Mouse (Mus musculus) monocyte, adult 2 months (primary cell): ENCODE measurements at regions not wholly inside any gene's neighbourhood (a gene's known extent, or its start where the extent isn't known, plus 50 kb on each side); places are given as distances from the start of the nearest gene placed in this dataset.

ENCODE experiments used
- DNase-seq, 2 experiments: peaks; one replicate each; pipeline ENCODE4 v3.0.0; 2022; ENCODE audit warnings: low spot score in 2 of 2, low read depth in 1 of 2

DNA sequence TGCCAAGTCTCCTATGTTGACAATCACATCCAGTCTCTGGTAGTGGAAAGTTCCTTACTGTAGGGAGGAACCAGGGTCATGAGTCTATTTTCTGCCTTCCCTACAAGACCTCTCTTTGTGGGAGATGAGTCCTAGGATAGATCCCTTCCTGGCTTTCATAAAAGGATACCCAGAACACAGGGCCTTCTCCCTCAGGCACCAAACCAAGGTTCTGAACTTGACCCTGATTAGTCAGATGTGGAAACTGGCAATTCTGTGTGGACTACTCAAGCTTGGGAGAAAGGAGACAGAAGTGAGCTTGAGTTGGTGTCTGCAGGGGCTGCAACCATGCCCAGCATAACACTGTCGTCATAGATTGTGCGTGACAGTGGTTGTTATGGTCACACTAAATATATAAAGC lies 293.6 kb upstream of the Hs6st1 start:
- DNase-seq = no peak

DNA sequence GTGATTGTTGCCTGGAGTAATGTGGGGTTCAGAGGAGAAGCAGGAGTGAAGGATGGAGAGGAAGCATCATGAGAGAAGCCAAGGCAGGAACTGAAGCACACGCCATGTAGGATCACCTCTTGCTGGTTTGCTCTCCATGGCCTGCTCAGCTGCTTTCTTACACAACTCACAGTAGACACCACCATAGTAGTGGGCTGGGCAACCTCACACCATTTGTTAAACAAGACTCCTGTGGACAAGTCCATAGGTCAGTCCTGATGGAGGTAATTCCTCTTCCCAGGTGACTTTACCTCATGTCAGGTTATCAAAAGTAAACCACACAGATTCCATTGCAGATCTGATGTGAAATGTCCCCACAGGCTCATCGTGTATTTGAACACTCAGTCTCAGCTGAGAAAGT lies 285.5 kb upstream of the Hs6st1 start:
- no peak for DNase-seq

DNA sequence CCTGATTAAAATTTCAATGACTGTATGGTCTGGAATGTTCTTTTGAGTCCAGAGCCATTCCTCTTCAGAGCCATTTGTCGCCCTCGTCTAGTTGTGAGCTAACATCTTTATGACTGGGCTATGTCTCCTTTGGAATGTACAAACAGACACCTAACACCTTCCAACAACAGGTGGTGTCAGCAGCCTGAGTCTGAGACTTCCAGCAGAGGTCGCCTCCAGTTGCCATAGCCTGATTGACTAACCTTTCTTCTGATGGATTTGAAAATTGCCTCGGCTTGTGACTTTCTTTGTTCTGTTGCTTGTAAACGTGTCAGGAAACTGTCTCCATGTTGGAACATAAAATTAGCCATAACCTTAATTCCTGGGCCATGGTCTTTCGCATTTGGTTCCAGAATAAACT lies 284.8 kb upstream of the Hs6st1 start:
- no peak for DNase-seq

DNA sequence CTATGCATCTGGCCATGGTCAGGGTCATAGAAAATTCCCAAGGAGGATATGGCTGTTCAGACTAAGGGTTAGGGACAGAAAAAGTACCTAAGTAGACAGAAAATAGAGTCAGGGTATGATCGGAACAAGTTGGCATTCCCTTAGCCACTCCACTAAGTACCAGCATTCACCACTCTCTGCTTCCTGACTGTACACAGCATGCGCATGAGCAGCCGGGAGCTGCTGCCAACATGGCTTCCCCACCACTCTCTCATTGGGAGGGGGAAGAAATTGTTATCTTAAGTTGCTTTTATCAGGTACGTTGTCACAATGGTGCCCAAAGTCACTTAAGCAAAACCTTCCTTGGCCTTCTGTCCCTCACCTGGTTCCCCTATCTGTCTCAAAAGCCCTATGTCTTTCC lies 282.0 kb upstream of the Hs6st1 start:
- no peak for DNase-seq

DNA sequence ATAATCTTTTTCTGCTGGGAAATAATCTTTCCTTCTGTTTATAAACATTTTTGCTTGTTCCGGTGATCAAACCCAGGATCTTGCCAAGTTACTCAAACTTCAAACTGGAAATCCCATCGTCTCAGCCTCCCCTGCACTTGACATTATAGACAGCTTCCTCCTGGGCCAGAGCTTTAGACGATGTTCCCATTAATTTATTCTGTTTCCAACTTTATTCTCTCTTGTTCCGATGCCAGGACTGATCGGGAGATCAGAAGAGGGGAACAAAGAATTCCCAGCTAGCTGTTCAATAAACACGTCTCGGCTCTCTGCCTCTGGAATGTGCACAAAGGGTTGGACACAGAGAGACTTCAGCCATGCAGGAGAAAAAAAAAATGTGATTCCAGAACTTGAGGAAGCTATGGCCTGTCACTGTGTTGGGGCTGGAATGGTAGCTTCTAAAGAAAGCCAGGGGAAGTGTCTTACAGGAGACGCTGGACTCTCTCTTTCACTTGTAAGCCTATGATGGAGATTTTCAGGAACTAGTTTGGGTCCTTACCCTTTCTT lies 281.5 kb upstream of the Hs6st1 start:
- DNase-seq = no peak

DNA sequence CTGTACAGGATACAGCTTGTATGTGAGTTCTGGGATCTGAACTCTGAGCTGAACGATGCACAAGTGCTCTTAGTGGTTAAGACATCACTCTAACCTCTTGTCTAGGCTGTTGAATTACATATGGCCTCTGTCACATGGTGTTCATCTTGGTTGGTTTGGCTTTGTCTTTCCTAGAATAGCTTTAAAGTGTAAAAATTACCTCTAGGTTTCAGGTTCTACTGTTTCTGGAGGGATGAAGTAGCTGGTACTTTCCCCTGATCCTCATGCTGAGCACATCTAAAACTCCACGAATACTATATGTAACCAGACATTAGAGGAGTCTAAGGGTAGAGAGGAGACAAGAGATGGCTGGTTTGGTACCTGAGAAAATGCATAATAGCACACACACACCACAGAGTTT lies 271.1 kb upstream of the Hs6st1 start:
- no peak for DNase-seq

DNA sequence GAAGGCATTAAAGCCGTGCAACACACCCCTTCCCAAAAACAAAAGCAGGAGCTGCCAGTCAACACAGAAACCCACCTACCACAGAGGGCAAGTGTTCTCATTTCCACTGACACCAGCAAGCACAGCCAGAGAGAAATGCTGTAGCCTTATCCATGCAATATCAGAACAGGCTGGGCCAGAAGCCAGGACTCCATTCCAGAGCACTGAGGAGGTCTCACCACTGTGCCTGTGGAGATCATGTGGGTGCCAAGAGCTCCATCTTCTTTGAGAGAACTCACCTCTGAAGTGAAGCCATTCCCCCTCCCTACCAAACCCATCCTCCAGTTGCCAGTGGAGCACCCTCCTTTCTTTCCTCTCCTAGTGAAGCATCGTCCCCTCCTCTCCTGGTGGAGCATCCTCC lies 270.7 kb upstream of the Hs6st1 start:
- DNase-seq = no peak

DNA sequence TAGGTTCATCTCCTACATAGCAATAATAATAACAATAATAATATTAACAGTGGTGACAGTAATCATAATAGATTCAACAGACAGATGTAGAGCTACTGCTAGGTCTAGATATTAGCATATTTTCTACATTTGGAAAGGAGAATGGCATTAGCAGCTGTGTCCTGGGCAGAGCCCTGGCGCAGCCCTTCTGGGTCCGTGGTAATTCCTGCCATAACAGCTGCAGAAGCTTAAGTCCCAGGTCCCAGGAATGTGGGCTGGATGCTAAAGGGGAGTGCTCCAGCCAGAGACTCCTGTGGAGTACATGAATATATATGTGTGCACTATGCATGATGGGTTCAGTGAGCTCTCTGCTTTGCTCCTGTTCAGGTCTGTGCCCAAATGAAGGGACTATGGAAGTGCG lies 262.7 kb upstream of the Hs6st1 start:
- DNase-seq = no peak

DNA sequence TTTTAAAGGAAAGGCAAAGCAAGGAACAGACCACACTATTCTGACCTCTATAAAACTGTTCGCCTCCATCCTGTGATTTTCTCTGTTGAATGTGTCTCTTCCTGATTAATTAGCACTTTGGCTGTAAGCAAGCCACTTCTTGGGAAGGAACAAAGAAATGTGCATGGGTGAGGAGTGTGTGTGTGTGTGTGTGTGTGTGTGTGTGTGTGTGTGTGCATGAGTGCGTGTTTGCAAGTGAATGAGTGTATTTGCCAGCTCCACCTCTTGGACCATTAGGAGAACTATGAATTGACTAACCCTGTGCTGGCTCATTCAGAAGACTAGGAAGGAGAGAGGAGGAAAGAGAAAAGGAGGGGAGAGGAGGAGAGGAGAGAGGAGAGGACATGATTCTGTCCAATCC lies 261.9 kb upstream of the Hs6st1 start:
- DNase-seq = no peak

DNA sequence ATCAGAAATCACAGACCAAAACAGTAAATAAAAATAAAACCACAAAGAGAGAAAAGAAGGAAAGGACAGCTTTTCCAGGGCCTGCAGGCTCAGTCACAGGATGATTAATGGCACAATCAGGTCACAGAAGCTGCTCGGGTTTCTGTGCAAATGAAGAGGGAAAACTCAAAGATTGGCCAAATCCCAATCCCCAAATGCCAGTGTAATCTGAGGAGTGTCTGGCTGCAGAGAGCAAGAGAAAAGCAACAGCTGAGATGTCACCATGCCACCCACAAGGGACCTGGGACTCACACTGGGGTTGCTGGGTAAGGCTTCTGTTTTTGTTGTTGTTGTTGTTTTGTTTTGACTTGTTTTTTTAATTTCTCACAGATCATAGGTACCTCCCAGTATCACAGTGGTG lies 261.5 kb upstream of the Hs6st1 start:
- DNase-seq = no peak

DNA sequence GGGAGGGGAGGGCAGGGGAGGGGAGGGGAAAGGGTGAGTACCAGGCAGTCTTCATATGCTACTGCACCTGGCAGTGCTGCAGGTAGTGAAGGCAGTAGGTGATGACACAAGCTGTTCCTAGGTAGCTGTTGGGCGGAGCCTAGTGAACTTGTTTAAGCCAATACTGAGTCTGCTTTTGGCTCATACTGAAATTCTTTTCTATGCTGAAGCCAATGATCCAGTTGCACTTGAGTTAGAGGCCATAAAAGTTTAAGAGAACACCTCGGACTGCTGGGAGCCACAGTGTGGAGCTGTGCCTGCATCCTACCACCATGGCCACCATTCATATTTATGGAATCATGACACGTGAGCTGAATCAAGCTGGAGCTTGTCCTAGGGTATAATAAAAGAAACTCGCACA lies 259.3 kb upstream of the Hs6st1 start:
- DNase-seq = no peak

DNA sequence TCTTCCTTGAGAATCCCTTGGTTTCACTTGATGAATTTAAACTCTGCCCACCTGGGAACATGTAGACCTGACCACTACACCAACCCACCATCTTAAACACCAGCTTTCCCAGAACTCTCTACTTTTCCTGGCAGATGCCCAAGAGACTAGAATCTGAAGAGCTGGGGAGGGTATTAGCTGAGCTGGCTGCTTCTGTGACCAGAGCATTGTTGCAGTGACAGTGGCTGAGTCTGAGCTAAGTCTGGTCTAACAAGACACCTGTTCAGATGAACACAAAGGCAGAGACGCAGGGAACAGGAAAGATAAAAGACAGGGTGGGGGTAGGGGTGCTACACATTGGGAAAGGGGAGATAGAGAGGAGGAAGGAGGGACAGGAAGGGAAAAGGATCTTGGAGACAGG lies 258.9 kb upstream of the Hs6st1 start:
- no peak for DNase-seq

DNA sequence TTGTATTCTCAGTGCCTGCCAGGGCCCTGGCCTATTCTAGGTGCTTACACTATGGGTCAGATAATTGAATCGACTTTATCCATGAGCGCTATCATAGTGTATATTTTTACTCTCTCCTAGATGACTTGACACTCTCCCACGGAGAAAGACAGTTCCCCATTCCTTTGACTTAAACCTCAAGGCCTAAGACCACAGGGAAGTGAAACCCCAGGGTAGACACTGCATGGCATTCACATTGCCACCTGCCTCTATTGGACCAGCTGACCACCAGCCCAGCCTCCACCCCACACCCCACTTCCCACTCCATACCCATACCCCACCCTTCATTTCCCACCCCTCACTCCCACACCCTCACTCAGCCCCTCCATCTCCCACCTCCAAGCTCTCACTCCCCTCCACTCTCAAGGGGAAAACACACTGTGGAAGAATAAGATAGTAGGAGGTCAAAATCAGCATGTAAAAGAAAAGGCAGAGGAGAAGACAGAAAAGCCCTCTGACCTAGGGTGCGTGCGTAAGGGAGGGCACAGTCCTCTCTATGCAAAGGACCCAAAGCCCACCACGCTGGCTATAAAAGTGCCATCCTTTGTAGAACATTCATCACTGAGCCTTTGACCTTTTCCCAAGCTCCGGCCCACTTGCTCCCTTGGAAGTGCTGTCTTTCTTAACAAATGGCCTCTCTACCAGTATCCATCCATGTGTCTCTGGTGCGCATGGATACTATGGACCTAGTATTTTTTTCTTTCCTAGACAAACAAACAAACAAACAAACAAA lies 257.4 kb upstream of the Hs6st1 start:
- DNase-seq = peak in 1 of 2 experiments; percentile 14

DNA sequence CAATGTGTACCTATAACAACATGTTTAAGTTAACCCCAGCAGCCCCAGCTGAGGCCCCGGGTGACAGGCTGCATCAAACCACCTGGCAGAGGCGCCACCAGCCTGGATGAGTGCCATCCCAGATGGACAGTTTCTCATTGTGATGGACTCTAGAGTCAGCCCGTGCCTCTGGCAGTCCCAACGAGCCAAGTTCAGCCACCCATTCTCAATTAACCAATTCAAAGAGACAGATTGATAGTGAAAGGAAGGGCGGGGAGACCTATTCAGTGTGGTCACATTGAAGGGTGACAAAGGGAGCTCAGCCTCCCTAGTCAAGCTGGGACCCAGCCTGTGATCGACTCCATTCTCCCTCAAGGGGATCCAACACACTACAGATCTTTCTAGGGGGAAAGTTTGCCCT lies 256.8 kb upstream of the Hs6st1 start:
- DNase-seq = no peak

DNA sequence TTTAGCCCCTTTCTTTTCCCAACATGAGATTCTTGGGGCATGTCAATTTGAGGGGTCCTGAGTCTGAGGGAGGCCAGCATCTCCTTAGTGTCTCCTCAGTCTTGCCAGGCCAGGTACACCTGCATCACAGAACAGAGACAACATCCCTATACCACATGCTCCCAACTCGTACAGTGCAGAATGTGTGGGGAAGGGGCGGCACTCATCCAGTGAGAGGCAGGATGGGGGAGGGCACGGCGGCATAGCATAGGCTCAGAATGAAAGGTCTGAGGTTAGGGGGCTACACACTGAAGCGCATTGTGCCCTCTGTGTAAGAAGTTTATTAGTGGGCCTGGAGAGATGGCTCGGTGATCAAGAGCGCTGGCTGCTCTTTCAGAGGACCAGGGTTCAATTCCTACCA lies 256.4 kb upstream of the Hs6st1 start:
- no peak for DNase-seq

DNA sequence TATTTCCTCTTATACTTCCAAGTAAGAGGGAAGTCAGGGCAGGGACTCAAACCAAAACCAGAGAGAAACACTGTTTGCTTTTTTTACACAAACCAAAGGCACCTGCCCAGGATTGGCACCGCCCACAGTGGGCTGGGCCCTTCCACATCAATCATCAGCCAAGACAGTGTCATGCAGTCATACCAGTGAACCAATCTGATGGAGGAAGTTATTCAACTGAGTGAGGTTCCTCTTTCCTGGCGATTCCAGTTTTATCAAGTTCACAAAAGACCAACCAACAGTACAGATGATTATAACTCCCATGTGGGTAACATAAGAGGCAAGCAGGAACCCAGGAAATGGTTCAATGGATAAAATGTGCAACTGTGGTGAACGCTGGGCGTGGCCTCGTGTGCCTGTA lies 254.6 kb upstream of the Hs6st1 start:
- peak; percentile 23 to 61 for DNase-seq

DNA sequence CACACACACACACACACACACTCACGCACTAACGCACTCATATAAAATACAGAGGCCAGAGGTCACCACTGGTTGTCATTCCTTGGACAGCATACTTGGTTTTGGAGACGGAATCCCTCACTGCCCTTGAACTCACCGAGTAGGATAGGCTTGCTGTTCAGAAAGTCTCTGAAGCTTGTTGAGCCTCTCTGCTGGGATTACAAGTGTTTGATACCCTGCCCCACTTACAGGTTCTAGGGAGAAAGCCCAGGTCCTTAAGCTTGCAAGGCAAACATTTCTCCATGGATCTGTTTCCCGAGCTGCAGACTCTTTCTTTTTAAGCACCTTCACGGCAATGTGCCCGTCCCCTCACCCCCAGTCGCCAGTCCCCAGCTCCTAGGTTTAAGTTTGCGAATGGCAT lies 254.0 kb upstream of the Hs6st1 start:
- no peak for DNase-seq

DNA sequence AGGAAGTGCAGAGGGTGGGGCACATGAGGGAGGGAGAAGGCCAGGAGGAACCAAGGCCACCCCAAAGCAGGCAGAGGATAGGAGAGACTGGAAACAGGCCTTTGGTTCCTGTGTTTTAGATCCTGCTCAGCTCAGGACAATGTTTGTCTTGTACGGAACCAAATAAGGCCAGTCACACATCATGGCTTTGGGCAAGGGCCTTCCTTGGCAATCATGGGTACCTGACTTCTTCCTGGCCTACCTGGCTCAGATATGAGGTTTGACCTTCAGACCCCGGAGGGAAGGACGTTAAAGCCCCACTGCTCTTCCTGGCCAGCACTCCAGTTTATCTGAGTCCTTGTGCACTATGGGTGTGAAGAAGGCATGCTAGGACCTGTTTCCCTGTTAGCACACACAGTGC lies 253.4 kb upstream of the Hs6st1 start:
- DNase-seq = no peak

DNA sequence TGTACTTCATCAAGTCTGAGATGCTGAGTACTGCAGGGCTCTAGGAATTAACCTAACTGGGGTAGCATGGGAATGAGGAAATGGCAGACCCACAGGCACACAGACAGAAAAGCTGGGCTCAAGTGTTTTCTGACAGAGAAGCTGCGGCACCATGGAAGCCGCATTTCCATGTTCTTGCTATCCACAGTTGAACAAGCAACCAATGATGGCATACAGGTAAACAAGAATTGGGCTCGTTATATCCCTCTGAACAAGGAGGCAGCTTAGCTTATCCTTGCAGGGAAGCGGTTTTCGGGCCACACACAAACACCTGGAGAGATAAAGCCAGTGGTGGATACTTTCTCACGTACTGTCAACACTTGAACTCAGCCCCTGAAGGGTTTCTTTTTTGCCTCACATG lies 246.4 kb upstream of the Hs6st1 start:
- DNase-seq = no peak

DNA sequence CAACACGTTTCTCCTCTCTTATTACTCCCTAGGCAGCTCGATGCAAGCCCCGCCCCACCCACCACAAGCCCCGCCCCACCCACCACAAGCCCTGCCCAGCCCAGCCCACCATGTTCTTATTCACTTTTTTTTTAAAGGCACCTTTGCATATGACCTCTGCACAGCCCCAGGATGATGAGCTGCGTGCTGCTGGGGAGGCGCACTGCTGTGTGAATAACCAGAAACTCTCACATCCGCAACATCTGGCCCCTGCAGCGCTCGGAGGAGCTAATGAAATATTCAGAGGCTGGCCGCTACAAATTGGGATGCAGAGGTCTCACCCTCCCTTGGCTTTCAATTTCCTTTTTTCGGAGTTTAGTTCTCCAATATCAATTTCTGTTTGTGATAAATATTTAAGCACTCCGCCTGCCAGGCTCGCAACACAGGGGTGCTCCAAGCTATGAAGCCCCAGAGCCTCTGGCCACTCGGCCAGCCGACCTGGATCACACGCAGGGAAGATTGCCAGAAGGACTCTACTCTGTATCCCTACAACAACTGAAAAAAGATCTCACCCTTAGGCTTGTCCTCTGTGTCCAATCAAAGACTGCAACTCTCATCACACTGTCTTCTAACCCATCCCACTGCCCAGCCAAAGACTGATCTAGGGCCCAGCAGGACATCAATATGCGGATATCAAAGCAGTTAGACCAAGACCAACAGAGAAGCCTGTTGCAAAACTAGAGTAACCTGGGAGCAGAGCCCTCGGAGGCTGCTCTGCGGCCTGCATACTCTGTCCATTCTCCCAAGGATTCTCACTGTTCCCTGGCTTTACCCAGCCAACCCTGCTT lies 245.6 kb upstream of the Hs6st1 start:
- DNase-seq = no peak

DNA sequence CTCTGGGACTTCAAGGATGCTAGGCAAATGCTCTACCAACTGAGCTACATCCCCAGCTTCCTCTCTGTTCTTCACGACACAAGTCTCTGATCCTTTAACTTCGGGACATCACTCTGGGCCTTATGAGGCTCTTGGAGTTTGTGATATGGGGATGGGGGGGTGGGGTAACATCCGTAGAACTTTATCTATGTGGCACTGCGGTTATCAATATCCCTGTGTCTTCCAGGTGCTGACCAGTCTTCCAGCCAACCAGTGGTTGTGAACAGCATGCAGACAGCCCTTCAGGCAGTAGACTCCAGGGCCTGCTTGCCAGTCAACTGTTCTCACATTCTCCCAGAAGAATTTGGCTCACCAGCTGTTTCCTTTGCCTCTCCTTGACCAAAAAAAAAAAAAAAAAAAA lies 244.7 kb upstream of the Hs6st1 start:
- DNase-seq = no peak
